Mouse (Mus musculus): ENCODE measurements around the gene Vav2.

Vav2 gene

DNA sequence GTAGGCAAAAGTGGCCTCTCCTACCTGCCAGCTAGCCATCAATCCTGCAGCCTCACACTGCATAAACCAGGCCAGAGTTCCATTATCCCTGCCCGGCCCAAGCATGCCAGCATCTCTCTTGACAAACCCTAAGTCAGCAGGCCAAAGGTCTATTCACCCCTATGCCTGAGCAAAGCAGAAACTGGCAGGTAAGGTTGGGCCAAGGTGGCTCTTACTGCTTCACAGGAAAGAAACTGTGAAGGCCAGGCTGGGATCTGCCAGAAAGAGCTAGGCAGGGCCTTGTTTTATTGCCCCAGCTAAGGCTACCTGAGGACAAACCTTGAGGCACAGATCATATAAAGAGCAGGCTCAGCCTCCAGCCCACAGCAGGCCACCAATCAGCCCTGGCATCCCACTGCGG is 55.4 kb downstream of the Vav2 start:
- DNase-seq (ENCODE audit: low read depth, low spot score): no peak

- DNase-seq (ENCODE audit: low read depth, low spot score): no peak
Measured at GRCm38 (mm10) chr2:27368980-27369379, 57.9 kb downstream of the Vav2 start.

GRCm38 (mm10) chr2:27365296-27365695 is 61.5 kb downstream of the Vav2 start:
- no peak for DNase-seq (ENCODE audit: low read depth, low spot score)

DNA sequence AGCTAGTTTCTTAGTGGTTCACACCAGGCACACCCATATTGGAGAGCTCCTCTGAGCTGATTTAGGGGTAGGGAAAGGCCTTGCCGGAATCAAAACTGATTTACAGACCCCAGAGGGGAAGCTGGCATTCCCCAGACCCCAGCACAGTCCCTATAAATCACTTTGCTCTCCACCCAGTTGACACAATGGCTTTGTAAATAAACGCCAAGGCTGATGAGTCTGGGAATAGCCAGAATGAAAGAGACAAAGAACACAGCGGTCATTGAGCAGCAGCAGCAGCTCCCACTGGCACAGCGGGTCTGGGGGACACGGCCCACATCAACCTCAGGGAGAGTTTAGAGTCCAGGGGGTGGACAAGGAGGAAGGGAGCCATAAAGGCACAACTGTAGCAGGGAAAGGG is 65.0 kb downstream of the Vav2 start:
- DNase-seq (ENCODE audit: low read depth, low spot score): no peak

DNA sequence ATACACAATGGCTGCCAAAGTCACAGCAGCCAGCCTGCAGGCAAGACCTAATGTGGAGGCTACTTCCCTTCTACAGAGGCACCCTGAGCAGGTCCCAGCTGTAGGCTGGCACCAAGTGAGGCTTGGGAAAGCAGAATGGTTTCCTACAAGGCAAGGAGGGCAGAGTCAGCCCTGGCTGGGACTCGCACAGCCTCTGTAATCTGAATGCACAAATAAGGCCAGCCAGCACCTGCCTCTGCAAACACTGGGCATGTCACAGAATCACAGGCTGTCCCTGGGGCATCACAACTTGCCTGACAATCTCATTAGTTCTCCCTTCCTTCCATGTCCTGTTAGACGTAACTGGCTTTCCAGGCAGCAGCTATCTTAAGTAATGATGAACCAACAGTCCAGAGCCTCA is 68.4 kb downstream of the Vav2 start:
- DNase-seq (ENCODE audit: low read depth, low spot score): no peak

DNA sequence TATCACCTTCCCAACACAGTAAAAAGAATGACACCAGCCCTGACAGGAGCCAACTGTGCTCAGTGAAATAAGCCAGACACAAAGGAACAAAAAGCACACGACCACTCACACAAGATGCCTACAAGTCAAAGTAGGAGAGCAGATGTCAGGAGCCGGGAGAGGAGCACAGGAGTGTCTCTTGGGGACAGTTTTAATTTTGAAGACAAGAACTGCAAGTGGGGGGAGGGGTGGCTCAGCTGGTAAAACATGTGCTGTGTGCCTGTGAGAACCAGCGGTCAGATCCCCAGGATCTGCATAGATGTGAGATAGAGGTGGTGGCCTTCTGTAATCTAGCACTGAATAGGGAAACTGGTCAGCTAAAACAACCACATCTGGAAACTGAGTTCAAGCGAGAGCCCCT is 71.1 kb downstream of the Vav2 start:
- no peak for DNase-seq (ENCODE audit: low read depth, low spot score)

DNA sequence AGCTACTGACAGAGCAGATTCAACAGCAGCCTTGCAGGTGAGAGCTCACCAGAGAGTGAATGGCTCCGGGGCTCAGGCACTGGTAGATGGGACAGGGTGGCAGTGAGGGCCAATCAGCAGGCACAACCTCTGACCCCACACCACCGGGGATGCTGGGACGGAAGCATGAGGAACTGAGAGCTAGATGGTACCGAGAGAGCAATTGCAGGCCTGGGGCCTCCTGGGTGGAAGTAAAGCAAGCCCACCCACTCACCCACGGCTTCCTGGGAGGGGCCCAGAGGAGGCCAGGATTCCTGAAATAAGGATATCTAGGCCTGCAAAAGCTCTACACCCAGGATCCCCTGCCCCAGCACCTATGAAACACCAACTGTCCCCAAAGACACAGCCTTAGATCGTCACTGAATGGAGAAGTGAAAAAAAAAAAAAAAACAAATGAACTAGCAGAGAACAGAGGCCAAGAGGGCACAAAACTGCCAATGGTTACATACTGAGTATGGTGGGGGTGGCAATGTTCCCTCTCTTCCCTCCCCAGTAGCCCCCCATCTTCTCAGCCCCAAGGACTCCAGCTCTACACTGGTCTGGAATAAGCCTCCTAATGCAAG is 72.1 kb downstream of the Vav2 start:
- no peak for DNase-seq (ENCODE audit: low read depth, low spot score)

DNA sequence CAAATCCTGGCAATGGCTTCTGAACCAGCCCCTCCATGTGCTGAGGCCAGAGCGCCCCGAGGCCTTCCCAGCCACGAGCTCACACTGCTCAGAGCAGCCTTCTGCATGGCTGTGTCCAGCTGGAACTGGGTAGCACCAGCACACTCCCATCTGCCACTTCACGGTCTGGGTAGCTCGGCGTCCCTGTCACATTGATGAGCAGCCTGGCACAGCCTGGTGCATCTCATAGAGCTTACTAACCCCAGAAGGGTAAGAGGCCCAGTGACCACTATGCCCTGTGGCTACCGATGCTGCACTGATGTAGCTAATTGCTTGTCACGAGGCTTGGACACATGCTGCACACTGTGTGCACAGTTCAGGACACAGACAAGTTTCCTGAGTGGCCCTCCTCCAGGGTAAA is 74.1 kb downstream of the Vav2 start:
- DNase-seq (ENCODE audit: low read depth, low spot score): peak; percentile 13

GRCm38 (mm10) chr2:27350371-27350770 is 76.5 kb downstream of the Vav2 start:
- no peak for DNase-seq (ENCODE audit: low read depth, low spot score)

- no peak for DNase-seq (ENCODE audit: low read depth, low spot score)
Measured at GRCm38 (mm10) chr2:27343984-27344453, 82.8 kb downstream of the Vav2 start.

GRCm38 (mm10) chr2:27340682-27341081 is 86.2 kb downstream of the Vav2 start:
- DNase-seq (ENCODE audit: low read depth, low spot score): no peak

DNA sequence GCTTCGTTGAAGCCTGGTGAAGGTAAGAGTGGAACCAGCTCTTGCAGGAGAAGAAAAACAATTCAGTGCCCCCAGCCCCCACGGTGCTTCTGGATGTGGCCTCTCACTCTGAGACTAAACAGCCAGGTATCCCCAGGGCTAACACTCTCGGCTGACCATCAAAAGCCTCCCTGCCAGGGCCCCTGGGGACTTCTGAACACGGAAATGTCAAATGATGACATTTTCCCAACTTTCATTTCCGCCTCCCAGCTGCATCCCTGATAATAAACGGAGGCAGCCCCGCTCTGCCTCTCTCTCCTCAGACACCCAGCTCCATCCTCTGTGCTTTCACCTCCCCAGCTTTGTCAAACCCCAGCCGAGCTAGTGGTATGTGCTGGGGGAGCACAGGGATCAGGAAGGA is 87.8 kb downstream of the Vav2 start:
- DNase-seq (ENCODE audit: low read depth, low spot score): no peak

DNA sequence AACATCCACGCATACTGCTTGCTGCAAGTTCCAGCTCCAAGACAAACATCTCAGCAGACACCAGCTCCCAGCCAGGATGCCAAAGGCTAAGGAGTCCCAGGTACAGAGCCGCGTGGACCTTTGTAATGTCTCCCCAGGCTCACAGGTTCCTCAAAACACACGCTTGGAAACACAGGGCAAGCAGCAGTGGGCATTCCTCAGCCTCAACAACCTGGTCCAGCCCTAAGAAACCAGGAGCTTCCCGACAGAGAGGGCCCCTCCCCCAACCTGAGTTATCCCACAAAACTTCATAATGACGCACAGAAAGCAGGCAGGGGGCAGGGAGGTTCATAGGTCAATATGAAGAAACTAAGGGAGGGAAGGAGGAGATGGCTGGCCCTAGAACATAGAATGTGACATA is 89.6 kb downstream of the Vav2 start:
- DNase-seq (ENCODE audit: low read depth, low spot score): peak; percentile 73

GRCm38 (mm10) chr2:27336600-27336999 is 90.2 kb downstream of the Vav2 start:
- no peak for DNase-seq (ENCODE audit: low read depth, low spot score)

- DNase-seq (ENCODE audit: low read depth, low spot score): no peak
Measured at GRCm38 (mm10) chr2:27334816-27335215, 92.0 kb downstream of the Vav2 start.

DNA sequence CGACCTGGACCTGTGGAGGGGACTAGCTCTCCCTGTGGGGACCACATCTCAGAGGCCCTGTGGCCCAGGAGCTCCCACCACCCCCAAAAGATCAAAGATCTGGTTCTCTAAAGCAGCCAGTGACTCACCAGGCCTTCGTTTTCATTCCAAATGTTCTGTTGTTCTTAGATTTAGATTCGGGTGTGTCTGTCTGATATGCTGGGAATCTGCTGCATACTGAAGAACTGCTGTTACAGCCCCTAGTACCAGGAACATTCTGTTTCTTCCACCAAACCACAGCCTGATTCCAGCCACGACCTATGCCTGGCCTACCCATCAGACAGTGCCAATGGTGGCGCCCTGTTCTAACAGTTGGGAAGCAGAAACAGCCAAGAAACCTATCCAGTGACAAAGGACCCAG is 95.3 kb downstream of the Vav2 start:
- no peak for DNase-seq (ENCODE audit: low read depth, low spot score)

DNA sequence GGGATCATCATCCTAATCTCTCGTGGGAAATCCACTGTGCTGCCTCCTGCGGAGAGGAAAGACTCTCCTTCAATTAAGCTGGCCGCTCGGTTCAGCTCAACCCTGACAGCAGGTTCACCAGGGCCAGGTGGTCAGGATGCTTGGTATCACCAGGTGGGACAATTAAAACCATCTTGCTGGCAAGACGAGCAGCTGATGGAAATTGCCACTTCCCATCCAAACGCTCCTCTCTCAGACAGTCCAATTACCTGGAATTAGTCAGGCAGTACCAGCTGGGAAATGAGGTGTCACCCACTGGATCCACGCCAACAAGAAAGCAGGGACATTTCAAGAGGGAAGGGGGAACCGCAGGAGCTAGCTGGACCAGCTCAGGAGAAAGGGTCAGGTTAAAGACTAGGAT is 96.4 kb downstream of the Vav2 start:
- DNase-seq (ENCODE audit: low read depth, low spot score): no peak

GRCm38 (mm10) chr2:27329386-27330060 is 97.3 kb downstream of the Vav2 start:
- no peak for DNase-seq (ENCODE audit: low read depth, low spot score)

DNA sequence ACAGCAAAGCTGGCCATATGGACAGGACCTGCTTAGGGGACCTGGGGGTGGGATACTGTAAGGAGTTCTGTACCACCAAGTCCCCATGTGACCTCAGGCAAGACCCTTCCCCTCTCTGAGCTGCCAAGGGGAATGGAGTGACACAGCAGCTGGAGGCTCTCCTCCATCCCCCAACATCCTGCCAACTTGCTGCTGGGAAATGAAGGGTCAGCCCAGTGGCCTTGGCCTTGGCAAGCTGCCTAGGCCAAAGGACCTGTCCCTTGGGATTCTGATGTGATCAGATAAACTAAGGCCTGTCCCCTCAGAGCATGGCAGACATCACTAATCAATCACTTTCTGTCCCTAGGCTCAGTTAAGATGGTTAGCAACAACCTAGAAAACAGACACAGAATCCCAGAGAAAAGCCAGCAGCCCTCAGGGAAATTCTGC is 98.2 kb downstream of the Vav2 start:
- no peak for DNase-seq (ENCODE audit: low read depth, low spot score)

DNA sequence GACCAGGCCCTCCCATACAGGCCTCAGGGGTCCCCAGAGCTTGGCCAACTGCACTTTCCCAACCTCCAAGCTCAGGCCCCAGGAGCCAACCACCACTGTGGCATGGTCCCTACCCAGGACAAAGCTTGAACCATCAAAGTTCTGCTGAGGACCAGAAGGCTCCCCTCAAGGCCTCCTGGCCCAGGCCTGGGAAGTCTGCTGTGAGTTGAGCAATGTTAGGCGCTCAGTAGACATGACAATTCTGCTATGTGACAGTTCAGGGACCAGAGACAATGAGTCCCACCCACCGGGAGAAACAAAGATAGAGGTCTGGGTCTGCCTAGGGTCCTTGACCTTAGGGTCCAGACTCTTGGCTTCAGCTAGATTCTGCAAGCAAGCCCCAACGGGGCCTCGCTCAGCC is 98.9 kb downstream of the Vav2 start:
- DNase-seq (ENCODE audit: low read depth, low spot score): no peak

DNA sequence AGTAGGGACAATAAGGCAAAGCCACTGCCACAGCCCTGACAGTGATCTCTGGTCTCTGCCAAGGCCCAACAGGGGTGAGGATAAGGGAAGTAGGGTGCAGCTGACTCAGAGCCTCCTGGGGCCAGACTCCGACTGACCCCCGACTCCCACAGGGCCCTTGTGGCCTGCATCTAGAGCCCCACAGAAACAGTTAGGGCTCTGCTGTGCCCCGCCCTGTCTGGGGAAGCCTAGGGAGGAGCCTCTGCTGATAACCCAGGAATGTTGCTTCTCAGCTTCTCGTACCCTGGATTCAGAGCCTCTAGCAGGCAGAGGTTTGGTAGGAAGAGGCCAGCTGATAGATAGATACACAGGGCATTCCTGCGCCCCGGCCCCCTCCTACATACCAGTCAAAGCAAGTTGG is 99.8 kb downstream of the Vav2 start:
- peak; percentile 14 for DNase-seq (ENCODE audit: low read depth, low spot score)

- DNase-seq (ENCODE audit: low read depth, low spot score): no peak
Measured at GRCm38 (mm10) chr2:27326357-27326756, 100.5 kb downstream of the Vav2 start.

DNA sequence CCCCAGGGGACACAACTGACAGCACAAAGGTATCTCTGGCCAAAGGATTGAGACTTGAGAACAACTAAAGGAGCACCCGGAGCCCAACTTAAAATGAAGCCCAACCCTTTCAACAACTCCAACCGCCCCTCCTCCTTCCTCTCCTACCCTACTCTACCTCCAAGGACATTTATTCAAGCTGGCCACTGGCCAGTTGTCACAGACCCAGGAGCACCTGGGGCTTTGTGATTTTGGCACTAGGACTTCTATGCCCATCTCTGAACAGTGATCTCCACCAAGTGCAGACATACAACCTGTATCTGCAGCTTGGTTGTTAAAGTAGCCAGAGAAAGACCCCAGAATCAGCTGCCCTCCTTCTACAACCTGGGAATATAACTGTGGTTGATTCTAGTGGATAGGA is 102.1 kb downstream of the Vav2 start:
- DNase-seq (ENCODE audit: low read depth, low spot score): no peak

- peak; percentile 59 for DNase-seq (ENCODE audit: low read depth, low spot score)
Measured at GRCm38 (mm10) chr2:27321431-27321875, 105.4 kb downstream of the Vav2 start.

All from ZHBTc4 (cell line).